Mouse (Mus musculus) heart, embryonic 11.5 days (tissue): ENCODE data around the gene Minpp1. TPM values are rescaled to one million over a fixed set of nuclear protein-coding genes. Genes with fewer than 3 reads are reported as not detected.

ENCODE experiments used
- ATAC-seq: fragments of 200-750 bp; cut with Nextera tagmentation; replicated peaks from 2 replicates; pipeline ENCODE4 v1.8.0; 2017; ENCODE audit warnings: moderate library complexity; ENCODE audit not compliant: insufficient number of reproducible peaks, low FRiP score, low TSS enrichment
- H3K27ac ChIP-seq: fragments of 300-500 bp; sonication (generic); 2 replicates; pipeline ENCODE4 v1.5.1; 2014; ENCODE audit warnings: mild to moderate bottlenecking, low read depth, low read length
- H3K27me3 ChIP-seq: fragments of 300-500 bp; sonication (generic); 2 replicates; pipeline ENCODE4 v1.6.1; 2014; ENCODE audit warnings: mild to moderate bottlenecking, low read length, mixed read lengths; ENCODE audit not compliant: control insufficient read depth, insufficient read depth
- H3K36me3 ChIP-seq: fragments of 300-500 bp; sonication (generic); 2 replicates; pipeline ENCODE4 v1.6.1; 2014; ENCODE audit warnings: mild to moderate bottlenecking, low read length, moderate library complexity, mixed read lengths; ENCODE audit not compliant: control insufficient read depth, insufficient read depth
- H3K4me1 ChIP-seq: fragments of 300-500 bp; sonication (generic); 2 replicates; pipeline ENCODE4 v1.6.1; 2014; ENCODE audit warnings: low read length; ENCODE audit not compliant: control insufficient read depth, insufficient read depth
- H3K4me2 ChIP-seq: fragments of 300-500 bp; sonication (generic); 2 replicates; pipeline ENCODE4 v1.6.1; 2014; ENCODE audit warnings: mild to moderate bottlenecking, moderate library complexity
- H3K4me3 ChIP-seq: fragments of 300-500 bp; sonication (generic); 2 replicates; pipeline ENCODE4 v1.5.1; 2014; ENCODE audit warnings: low read depth, low read length
- H3K9ac ChIP-seq: fragments of 300-500 bp; sonication (generic); 2 replicates; pipeline ENCODE4 v1.6.1; 2014; ENCODE audit warnings: mild to moderate bottlenecking, low read depth, low read length, moderate library complexity
- H3K9me3 ChIP-seq: fragments of 300-500 bp; sonication (generic); replicated peaks from 2 replicates; pipeline ENCODE4 v1.6.1; 2016; ENCODE audit warnings: low read length; ENCODE audit not compliant: control insufficient read depth
- WGBS: fragments of 180-500 bp; shearing (Covaris S2); extraction: QIAGEN DNeasy Blood & Tissue Kit; methylation state at CpG from one replicate; pipeline ENCODE4 v1.1.7; 2014; ENCODE audit not compliant: insufficient replicate concordance; 5-methylcytosine and 5-hydroxymethylcytosine counted together
- polyA plus RNA-seq: library from polyadenylated mRNA; unstranded; fragments of >200 nt; fragmentation: Nextera tagmentation; extraction: Ambion mirVana; gene quantifications from 2 replicates; pipeline ENCODE4 v1.2.1, GENCODE M21; 2014

Gene Minpp1
- polyA plus RNA-seq, 1 experiment from 2014 or later = 74.3 TPM

GRCm38 (mm10) chr19:32534887-32535286 lies 49.3 kb downstream of the Minpp1 start:
- Histone ChIP-seq H3K9me3 (no peaks in the 10 kb centered on the region), H3K27ac (no peak overlapping the region), H3K4me2 (no peak overlapping the region), H3K4me3 (no peak overlapping the region), H3K9ac (no peak overlapping the region), H3K4me1 (no peaks in the 10 kb centered on the region), H3K27me3 (no peaks in the 10 kb centered on the region), H3K36me3 (no peaks in the 10 kb centered on the region)
- ATAC-seq = no peak

- Histone ChIP-seq H3K9me3 (no peaks in the 10 kb centered on the region), H3K9ac (no peak overlapping the region), H3K27me3 (no peaks in the 10 kb centered on the region), H3K4me3 (no peak overlapping the region), H3K27ac (no peak overlapping the region), H3K4me2 (no peak overlapping the region), H3K36me3 (no peaks in the 10 kb centered on the region), H3K4me1 (no peaks in the 10 kb centered on the region)
- WGBS = 78% methylated on average over 9 of the region's 9 CpGs
- ATAC-seq = no peak
Observed at GRCm38 (mm10) chr19:32542784-32543490, 57.4 kb downstream of the Minpp1 start.

GRCm38 (mm10) chr19:32547396-32547795 lies 61.8 kb downstream of the Minpp1 start:
- Histone ChIP-seq H3K9ac (no peak overlapping the region), H3K36me3 (no peaks in the 10 kb centered on the region), H3K4me3 (no peak overlapping the region), H3K27ac (no peak overlapping the region), H3K4me2 (no peak overlapping the region), H3K9me3 (no peaks in the 10 kb centered on the region), H3K4me1 (no peaks in the 10 kb centered on the region), H3K27me3 (no peaks in the 10 kb centered on the region)
- ATAC-seq = no peak
- 70% methylated on average over 3 of the region's 3 CpGs for WGBS

DNA sequence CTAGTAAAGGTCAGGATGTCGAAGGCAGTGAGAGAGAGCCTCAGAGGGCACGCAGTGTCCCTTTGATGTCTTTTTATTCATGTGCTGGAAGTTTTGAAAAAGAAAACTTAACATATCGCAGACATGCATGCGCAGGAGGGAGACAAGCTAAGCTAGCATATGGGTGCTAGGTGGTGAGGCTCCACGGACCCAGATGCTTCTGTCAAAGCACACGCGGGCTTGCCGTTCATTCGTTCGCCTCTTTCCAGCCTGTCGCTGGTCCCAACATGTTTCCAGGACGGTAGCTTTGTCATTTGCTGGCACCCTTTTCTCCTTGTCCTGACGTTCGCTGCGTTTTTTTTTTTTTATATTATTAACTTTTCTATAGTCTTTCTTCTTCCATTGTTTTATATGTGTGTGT lies 62.6 kb downstream of the Minpp1 start:
- ATAC-seq = no peak
- Histone ChIP-seq H3K9me3 (no peaks in the 10 kb centered on the region), H3K4me1 (no peaks in the 10 kb centered on the region), H3K36me3 (no peaks in the 10 kb centered on the region), H3K9ac (no peak overlapping the region), H3K27ac (no peak overlapping the region), H3K4me2 (no peak overlapping the region), H3K27me3 (no peaks in the 10 kb centered on the region), H3K4me3 (no peak overlapping the region)
- 86% methylated on average over 15 of the region's 15 CpGs for WGBS

DNA sequence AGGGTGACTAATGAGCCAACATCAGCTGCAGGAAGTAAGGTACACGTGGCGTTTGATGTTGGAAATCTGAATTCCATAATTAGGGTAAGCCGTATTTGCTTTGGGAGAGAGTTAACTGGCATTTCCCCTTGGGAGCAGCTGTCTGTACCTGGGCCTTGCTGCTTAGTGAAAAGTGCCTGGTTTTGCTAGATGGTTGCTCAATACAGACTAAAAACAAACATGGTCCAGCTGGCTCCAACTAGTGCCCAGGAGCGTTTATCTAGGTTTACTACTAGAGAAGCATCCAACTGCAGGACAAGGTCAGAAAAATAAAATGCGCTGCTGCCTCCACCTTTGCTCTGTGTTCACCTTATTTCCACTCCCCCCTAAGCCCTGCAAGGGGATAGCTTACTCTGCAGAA lies 64.9 kb downstream of the Minpp1 start:
- Histone ChIP-seq H3K4me2 (no peak overlapping the region), H3K27ac (no peak overlapping the region), H3K9ac (no peak overlapping the region)

DNA sequence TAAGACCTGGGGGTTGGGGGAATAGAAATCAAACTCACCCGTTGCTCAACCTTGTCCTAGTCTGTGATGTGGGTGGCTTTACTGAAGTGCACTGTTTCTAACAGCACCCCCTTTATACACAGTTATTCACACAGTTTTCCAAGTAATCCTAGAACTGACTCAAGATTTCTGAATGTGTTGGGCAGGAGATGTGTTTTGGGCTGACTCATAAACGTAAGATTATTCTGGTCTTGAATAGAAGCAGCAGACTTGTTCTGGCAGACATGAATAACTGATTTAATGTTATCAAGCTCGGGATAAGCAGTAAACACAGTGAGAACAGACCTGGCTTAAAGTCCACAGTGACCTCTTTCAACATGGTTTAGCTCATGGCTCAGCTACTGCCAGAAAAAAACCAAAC lies 65.9 kb downstream of the Minpp1 start:
- no peak overlapping the region for H3K4me2 ChIP-seq
- no peaks in the 10 kb centered on the region for H3K4me1 ChIP-seq
- H3K4me3 ChIP-seq = no peak overlapping the region
- no peak overlapping the region for H3K9ac ChIP-seq
- no peak for ATAC-seq
- H3K36me3 ChIP-seq = no peaks in the 10 kb centered on the region
- 55% methylated on average over 3 of the region's 3 CpGs for WGBS
- H3K9me3 ChIP-seq = no peaks in the 10 kb centered on the region
- H3K27me3 ChIP-seq = no peaks in the 10 kb centered on the region
- H3K27ac ChIP-seq = no peak overlapping the region

More for the DNA sequence above, 64.9 kb downstream of the Minpp1 start:
- Histone ChIP-seq H3K4me3 (no peak overlapping the region), H3K9me3 (no peaks in the 10 kb centered on the region), H3K36me3 (no peaks in the 10 kb centered on the region), H3K27me3 (no peaks in the 10 kb centered on the region), H3K4me1 (no peaks in the 10 kb centered on the region)
- ATAC-seq = no peak
- WGBS = 59% methylated on average over 5 of the region's 5 CpGs

- no peak overlapping the region for H3K4me3 ChIP-seq
- no peak for ATAC-seq
- H3K27ac ChIP-seq = no peak overlapping the region
- H3K36me3 ChIP-seq = no peaks in the 10 kb centered on the region
- H3K4me1 ChIP-seq = no peaks in the 10 kb centered on the region
- H3K4me2 ChIP-seq = no peak overlapping the region
- H3K9ac ChIP-seq = no peak overlapping the region
- WGBS = 65% methylated on average over 1 of the region's 1 CpGs
- no peaks in the 10 kb centered on the region for H3K27me3 ChIP-seq
- no peaks in the 10 kb centered on the region for H3K9me3 ChIP-seq
Observed at GRCm38 (mm10) chr19:32552106-32552505, 66.5 kb downstream of the Minpp1 start.

DNA sequence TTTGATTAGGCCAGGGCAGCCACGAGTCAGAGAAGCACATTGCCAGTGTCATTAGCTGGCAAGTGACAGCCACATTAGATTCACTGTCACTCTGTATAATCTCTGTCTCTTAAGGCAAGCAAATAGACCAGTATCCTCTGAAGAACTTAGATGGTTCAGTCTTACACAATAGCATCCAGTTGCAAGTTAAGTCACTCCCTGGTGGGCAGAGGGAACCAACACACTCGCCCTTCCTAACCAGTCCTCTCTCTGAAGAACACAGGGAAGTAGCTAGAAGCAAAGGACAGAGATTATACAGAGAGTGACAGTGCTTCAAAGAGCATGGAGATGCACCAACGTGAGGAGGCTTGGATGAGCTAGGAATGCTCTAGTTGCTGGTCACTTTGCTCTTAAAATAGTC lies 67.7 kb downstream of the Minpp1 start:
- 65% methylated on average over 3 of the region's 3 CpGs for WGBS
- H3K4me1 ChIP-seq = no peaks in the 10 kb centered on the region
- no peak overlapping the region for H3K9ac ChIP-seq
- H3K27me3 ChIP-seq = no peaks in the 10 kb centered on the region
- H3K27ac ChIP-seq = no peak overlapping the region
- H3K4me2 ChIP-seq = no peak overlapping the region
- ATAC-seq = no peak
- H3K9me3 ChIP-seq = no peaks in the 10 kb centered on the region
- H3K36me3 ChIP-seq = no peaks in the 10 kb centered on the region
- H3K4me3 ChIP-seq = no peak overlapping the region

DNA sequence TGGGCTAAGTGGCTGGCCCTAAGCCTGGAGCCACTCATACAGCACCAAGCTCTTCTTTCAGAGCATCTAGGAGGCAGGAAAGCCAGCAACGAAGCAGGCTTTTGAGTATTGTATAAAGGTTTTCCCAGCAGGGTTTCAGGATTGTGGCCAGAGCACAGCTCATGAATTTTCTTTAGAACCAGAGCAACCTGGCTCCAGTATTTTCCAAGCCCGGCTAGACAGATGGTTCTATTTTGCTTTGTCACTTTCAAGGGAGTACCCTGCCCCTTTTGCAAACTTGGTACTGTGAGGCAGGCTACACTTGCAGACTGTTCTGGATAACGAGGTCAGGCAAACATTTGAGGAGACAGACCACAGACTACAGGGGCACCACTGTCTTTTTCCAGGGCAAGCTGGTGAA lies 69.7 kb downstream of the Minpp1 start:
- H3K27ac ChIP-seq = 0 out of 2 replicates have a peak overlapping the region, but pooled peaks have one; percentile 29
- ATAC-seq = no peak
- H3K36me3 ChIP-seq = no peaks in the 10 kb centered on the region
- no peaks in the 10 kb centered on the region for H3K9me3 ChIP-seq
- WGBS = 35% methylated on average over 3 of the region's 3 CpGs
- H3K27me3 ChIP-seq = no peaks in the 10 kb centered on the region
- H3K4me2 ChIP-seq = no peak overlapping the region
- no peak overlapping the region for H3K4me3 ChIP-seq
- no peak overlapping the region for H3K9ac ChIP-seq
- no peaks in the 10 kb centered on the region for H3K4me1 ChIP-seq
